Mouse (Mus musculus): Measurements from ENCODE around the gene Atg2b. TPM values are rescaled to one million over a fixed set of nuclear protein-coding genes. Genes with fewer than 3 reads are reported as not detected.
A peak's percentile ranks its signal among the peaks of the same experiment; 100 is the strongest.

The Atg2b gene
- total and polyA plus RNA-seq, 2 experiments from 2014 or later: 8.3 to 41.2 TPM

GRCm38 (mm10) chr12:105636551-105636950 is 48.5 kb downstream of the Atg2b start:
- Histone ChIP-seq H3K9me3 (ENCODE audit: low read length) (no peaks in the 10 kb centered on the region), H3K27ac (ENCODE audit: low read depth, low read length) (no peak overlapping the region), H3K9ac (no peak overlapping the region), H3K36me3 (ENCODE audit: insufficient read depth) (peaks cover 82% of the 10 kb centered on the region), H3K27me3 (ENCODE audit: insufficient read depth, low read length) (no peaks in the 10 kb centered on the region), H3K4me1 (ENCODE audit: insufficient read depth) (no peaks in the 10 kb centered on the region), H3K4me3 (ENCODE audit: low read depth, low read length) (no peak overlapping the region), H3K4me2 (ENCODE audit: low read depth) (no peak overlapping the region)
- no peak for ATAC-seq
- 89% methylated on average over 9 of the region's 9 CpGs for WGBS
- TF ChIP-seq CTCF (IDR thresholded peaks at IDR 0.05; ENCODE audit: low read depth): no peak
- no peak for DNase-seq

- Histone ChIP-seq H3K36me3 (ENCODE audit: insufficient read depth) (peaks cover 62% of the 10 kb centered on the region), H3K9ac (no peak overlapping the region), H3K4me2 (ENCODE audit: low read depth) (no peak overlapping the region), H3K27me3 (ENCODE audit: insufficient read depth, low read length) (no peaks in the 10 kb centered on the region), H3K27ac (ENCODE audit: low read depth, low read length) (no peak overlapping the region), H3K4me1 (ENCODE audit: insufficient read depth) (no peaks in the 10 kb centered on the region), H3K4me3 (ENCODE audit: low read depth, low read length) (no peak overlapping the region), H3K9me3 (ENCODE audit: low read length) (no peaks in the 10 kb centered on the region)
- no peak for TF ChIP-seq CTCF (IDR thresholded peaks at IDR 0.05; ENCODE audit: low read depth)
- 94% methylated on average over 13 of the region's 13 CpGs for WGBS
- no peak for ATAC-seq
- DNase-seq: no peak
Measured at GRCm38 (mm10) chr12:105634374-105635067, 50.5 kb downstream of the Atg2b start.

GRCm38 (mm10) chr12:105625798-105626197 is 59.2 kb downstream of the Atg2b start:
- Histone ChIP-seq H3K4me1 (ENCODE audit: insufficient read depth) (no peaks in the 10 kb centered on the region), H3K27me3 (ENCODE audit: insufficient read depth, low read length) (no peaks in the 10 kb centered on the region), H3K9ac (no peak overlapping the region), H3K36me3 (ENCODE audit: insufficient read depth) (peaks cover 57% of the 10 kb centered on the region), H3K27ac (ENCODE audit: low read depth, low read length) (no peak overlapping the region), H3K4me2 (ENCODE audit: low read depth) (no peak overlapping the region), H3K4me3 (ENCODE audit: low read depth, low read length) (no peak overlapping the region), H3K9me3 (ENCODE audit: low read length) (no peaks in the 10 kb centered on the region)
- no peak for TF ChIP-seq CTCF (IDR thresholded peaks at IDR 0.05; ENCODE audit: low read depth)
- no peak for ATAC-seq
- WGBS: 73% methylated on average over 7 of the region's 7 CpGs
- no peak for DNase-seq

- no peaks in the 10 kb centered on the region for H3K9me3 ChIP-seq (ENCODE audit: low read length)
- no peak for TF ChIP-seq CTCF (IDR thresholded peaks at IDR 0.05; ENCODE audit: low read depth)
- H3K27ac ChIP-seq (ENCODE audit: low read depth, low read length): no peak overlapping the region
- H3K36me3 ChIP-seq (ENCODE audit: insufficient read depth): peaks cover 71% of the 10 kb centered on the region
- H3K4me2 ChIP-seq (ENCODE audit: low read depth): no peak overlapping the region
- no peaks in the 10 kb centered on the region for H3K4me1 ChIP-seq (ENCODE audit: insufficient read depth)
- ATAC-seq: no peak
- no peak for DNase-seq
- 66% methylated on average over 12 of the region's 12 CpGs for WGBS
- no peak overlapping the region for H3K4me3 ChIP-seq (ENCODE audit: low read depth, low read length)
- H3K9ac ChIP-seq: no peak overlapping the region
- H3K27me3 ChIP-seq (ENCODE audit: insufficient read depth, low read length): no peaks in the 10 kb centered on the region
Measured at GRCm38 (mm10) chr12:105622981-105623539, 62.0 kb downstream of the Atg2b start.

GRCm38 (mm10) chr12:105622048-105622447 is 63.0 kb downstream of the Atg2b start:
- WGBS: 95% methylated on average over 7 of the region's 7 CpGs
- no peaks in the 10 kb centered on the region for H3K9me3 ChIP-seq (ENCODE audit: low read length)
- ATAC-seq (no peak), DNase-seq (no peak)
- H3K9ac ChIP-seq: no peak overlapping the region
- H3K4me3 ChIP-seq (ENCODE audit: low read depth, low read length): no peak overlapping the region
- peaks cover 72% of the 10 kb centered on the region for H3K36me3 ChIP-seq (ENCODE audit: insufficient read depth)
- no peak for TF ChIP-seq CTCF (IDR thresholded peaks at IDR 0.05; ENCODE audit: low read depth)
- H3K27ac ChIP-seq (ENCODE audit: low read depth, low read length): no peak overlapping the region
- no peaks in the 10 kb centered on the region for H3K4me1 ChIP-seq (ENCODE audit: insufficient read depth)
- H3K27me3 ChIP-seq (ENCODE audit: insufficient read depth, low read length): no peaks in the 10 kb centered on the region
- H3K4me2 ChIP-seq (ENCODE audit: low read depth): no peak overlapping the region

DNA sequence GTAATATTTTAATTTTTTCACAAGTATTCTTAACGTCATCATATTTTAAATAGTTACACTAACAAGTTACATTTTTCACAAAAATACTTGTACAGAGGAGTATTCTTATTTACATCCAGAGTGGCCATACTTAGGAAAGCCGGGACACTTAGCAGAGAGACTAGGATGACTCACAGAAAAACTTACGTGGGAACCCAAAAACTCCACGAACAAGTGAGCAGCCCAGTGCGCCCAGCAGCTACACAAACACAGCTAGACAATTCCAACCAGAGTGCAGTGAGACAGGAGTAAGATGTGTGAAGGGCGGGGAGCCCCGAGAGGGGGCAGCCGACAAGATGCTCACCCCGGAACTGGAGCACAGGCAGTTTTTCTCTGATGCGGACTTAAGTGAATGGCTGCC is 71.5 kb downstream of the Atg2b start:
- H3K36me3 ChIP-seq (ENCODE audit: insufficient read depth): peaks cover 36% of the 10 kb centered on the region
- H3K4me1 ChIP-seq (ENCODE audit: insufficient read depth): no peaks in the 10 kb centered on the region; the same call in 1 of the 2 replicates
- H3K9ac ChIP-seq: no peak overlapping the region
- no peaks in the 10 kb centered on the region for H3K27me3 ChIP-seq (ENCODE audit: insufficient read depth, low read length)
- WGBS: 94% methylated on average over 10 of the region's 10 CpGs
- H3K4me3 ChIP-seq (ENCODE audit: low read depth, low read length): no peak overlapping the region
- H3K9me3 ChIP-seq (ENCODE audit: low read length): no peaks in the 10 kb centered on the region
- no peak overlapping the region for H3K4me2 ChIP-seq (ENCODE audit: low read depth)
- no peak overlapping the region for H3K27ac ChIP-seq (ENCODE audit: low read depth, low read length)
- ATAC-seq (no peak), DNase-seq (no peak)
- TF ChIP-seq CTCF (IDR thresholded peaks at IDR 0.05; ENCODE audit: low read depth): no peak

DNA sequence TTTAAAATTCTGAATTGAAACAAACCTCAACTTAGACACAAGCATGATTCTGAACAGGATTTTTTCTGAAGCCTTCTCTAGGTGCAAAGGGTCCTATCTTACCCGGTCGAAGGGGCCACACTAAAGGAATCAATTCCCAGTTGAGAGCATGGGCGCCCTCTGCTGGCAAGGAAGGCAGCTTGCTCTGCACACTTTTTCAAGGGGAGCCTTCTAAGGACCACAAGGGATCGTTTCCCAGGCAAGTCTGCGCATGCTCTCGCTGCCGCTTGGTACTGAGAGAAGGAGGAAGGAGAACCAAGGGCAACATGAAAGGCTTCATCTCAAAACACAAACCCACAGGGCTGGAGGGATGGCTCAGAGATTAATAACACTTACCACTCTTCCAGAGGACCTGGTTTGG is 73.3 kb downstream of the Atg2b start:
- ATAC-seq (peak; percentile 84), DNase-seq (peak; percentile 92)
- H3K4me3 ChIP-seq (ENCODE audit: low read depth, low read length): no peak overlapping the region
- no peak overlapping the region for H3K4me2 ChIP-seq (ENCODE audit: low read depth)
- 5% methylated on average over 7 of the region's 7 CpGs for WGBS
- no peaks in the 10 kb centered on the region for H3K27me3 ChIP-seq (ENCODE audit: insufficient read depth, low read length)
- no peaks in the 10 kb centered on the region for H3K9me3 ChIP-seq (ENCODE audit: low read length)
- peaks cover 20% of the 10 kb centered on the region for H3K36me3 ChIP-seq (ENCODE audit: insufficient read depth)
- peak; percentile 89 for TF ChIP-seq CTCF (IDR thresholded peaks at IDR 0.05; ENCODE audit: low read depth)
- no peak overlapping the region for H3K27ac ChIP-seq (ENCODE audit: low read depth, low read length)
- no peak overlapping the region for H3K9ac ChIP-seq
- no peaks in the 10 kb centered on the region; the same call in 1 of the 2 replicates for H3K4me1 ChIP-seq (ENCODE audit: insufficient read depth)

All from forebrain, postnatal 0 days (tissue).